ENCODE assay signal across 7 mouse cellular contexts in the genomic region with DNA sequence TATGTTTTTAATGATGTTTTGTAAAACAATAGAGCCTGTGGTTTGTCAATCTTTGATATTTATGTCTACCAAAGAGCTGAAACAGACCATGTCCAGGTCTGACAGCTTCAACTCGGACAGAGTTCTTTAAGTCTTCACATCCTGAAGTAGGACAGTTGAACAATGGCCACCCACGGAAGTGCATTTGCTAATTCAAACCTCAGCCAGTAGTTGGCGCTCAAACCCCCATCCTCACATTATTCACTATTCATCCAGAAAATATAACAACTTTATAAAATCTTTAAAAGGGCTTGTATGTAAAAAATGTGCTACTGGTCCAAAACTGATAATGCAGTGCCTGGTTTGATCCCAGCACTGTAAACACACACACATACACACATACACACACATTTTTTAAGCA.
DNase-seq lines count a peak whose midpoint lies in the region; ATAC-seq and TF ChIP-seq lines count a peak whose summit lies in the region.

No protein-coding gene starts in this region.

- H3K4me1 ChIP-seq in intestine, postnatal 0 days (replicated peaks; ENCODE audit: control insufficient read depth, insufficient read depth, low read length), result no peaks in the 10 kb centered on the region
- no peaks in the 10 kb centered on the region; the same call in 1 of the 2 replicates for H3K4me1 ChIP-seq in intestine, embryonic 15.5 days (replicated peaks)
- no peaks in the 10 kb centered on the region for H3K4me1 ChIP-seq in forebrain, embryonic 11.5 days (replicated peaks; ENCODE audit: control insufficient read depth, insufficient read depth, low read length)

- TF ChIP-seq CTCF in intestine, postnatal 0 days (IDR thresholded peaks at IDR 0.05; ENCODE audit: low read depth), result peak; percentile 65

- no peak overlapping the region for H3K4me2 ChIP-seq in intestine, postnatal 0 days (replicated peaks; ENCODE audit: low read depth)
- no peak overlapping the region for H3K4me2 ChIP-seq in intestine, embryonic 15.5 days (replicated peaks)
- no peak overlapping the region for H3K4me2 ChIP-seq in forebrain, embryonic 11.5 days (ENCODE audit: low read depth, low read length, severe bottlenecking)

- peak; percentile 24 for DNase-seq in ZHBTc4 (ENCODE audit: low read depth, low spot score)
- DNase-seq in lung, postnatal 36 days, result peak; percentile 20
- no peak for DNase-seq in Muller cell, postnatal 12 days (ENCODE audit: inconsistent ontology term)
- DNase-seq in forebrain, embryonic 11.5 days (ENCODE audit: low spot score), result no peak

- H3K9ac ChIP-seq in intestine, postnatal 0 days (ENCODE audit: low read depth, low read length), result no peak overlapping the region
- H3K9ac ChIP-seq in intestine, embryonic 15.5 days, result no peak overlapping the region
- no peak overlapping the region for H3K9ac ChIP-seq in forebrain, embryonic 11.5 days (ENCODE audit: low read length)

- ATAC-seq in intestine, postnatal 0 days, result no peak
- ATAC-seq in intestine, embryonic 15.5 days, result no peak
- peak; percentile 82 for ATAC-seq in CD4-positive, CD25-positive, alpha-beta regulatory T cell, adult 4 months
- no peak for ATAC-seq in forebrain, embryonic 11.5 days (replicated peaks; ENCODE audit: low FRiP score)

- no peak overlapping the region for H3K4me3 ChIP-seq in intestine, postnatal 0 days (ENCODE audit: low read depth, low read length)
- no peak overlapping the region for H3K4me3 ChIP-seq in intestine, embryonic 15.5 days (replicated peaks)
- H3K4me3 ChIP-seq in forebrain, embryonic 11.5 days (ENCODE audit: low read depth, low read length), result no peak overlapping the region

- no peaks in the 10 kb centered on the region for H3K9me3 ChIP-seq in intestine, postnatal 0 days (ENCODE audit: control insufficient read depth)
- no peaks in the 10 kb centered on the region for H3K9me3 ChIP-seq in intestine, embryonic 15.5 days
- no peaks in the 10 kb centered on the region for H3K9me3 ChIP-seq in forebrain, embryonic 11.5 days (ENCODE audit: control insufficient read depth, low read length)

- H3K36me3 ChIP-seq in intestine, postnatal 0 days (ENCODE audit: control insufficient read depth, insufficient read depth), result no peaks in the 10 kb centered on the region
- H3K36me3 ChIP-seq in intestine, embryonic 15.5 days, result no peaks in the 10 kb centered on the region
- no peaks in the 10 kb centered on the region for H3K36me3 ChIP-seq in forebrain, embryonic 11.5 days (ENCODE audit: control insufficient read depth, insufficient read depth, low read length)

- H3K27me3 ChIP-seq in intestine, postnatal 0 days (replicated peaks; ENCODE audit: control insufficient read depth, insufficient read depth, low read length), result no peaks in the 10 kb centered on the region
- no peaks in the 10 kb centered on the region for H3K27me3 ChIP-seq in intestine, embryonic 15.5 days (replicated peaks)
- H3K27me3 ChIP-seq in forebrain, embryonic 11.5 days (ENCODE audit: control insufficient read depth, insufficient read depth, low read length), result no peaks in the 10 kb centered on the region

- H3K27ac ChIP-seq in intestine, postnatal 0 days (ENCODE audit: low read depth, low read length), result no peak overlapping the region
- no peak overlapping the region for H3K27ac ChIP-seq in intestine, embryonic 15.5 days
- H3K27ac ChIP-seq in forebrain, embryonic 11.5 days (ENCODE audit: low read depth, low read length), result no peak overlapping the region

- WGBS in intestine, postnatal 0 days, result 63% methylated on average over 3 of the region's 3 CpGs
- WGBS in intestine, embryonic 15.5 days, result 58% methylated on average over 3 of the region's 3 CpGs
- 69% methylated on average over 3 of the region's 3 CpGs for WGBS in forebrain, embryonic 11.5 days

Comparison
In these comparisons a context has a peak if more than half of its experiments do, and no peak if none do; other contexts are left out.
1. DNase-seq: peak in ZHBTc4 (single experiment) and lung, postnatal 36 days (single experiment); none in Muller cell, postnatal 12 days (single experiment) and forebrain, embryonic 11.5 days (single experiment).